Mouse (Mus musculus) G1E (cell line): ENCODE results near the gene Apold1.

Experiments used
- CTCF ChIP-seq: IDR thresholded peaks from 2 replicates; pipeline ENCODE4 v1.5.1; 2012; ENCODE audit warnings: low read depth, low read length, inconsistent platforms, mixed read lengths
- GATA1 ChIP-seq: IDR thresholded peaks from 2 replicates; pipeline ENCODE4 v1.6.1; 2012; ENCODE audit warnings: borderline replicate concordance, low read length, inconsistent platforms, mixed read lengths
- POLR2AphosphoS5 ChIP-seq: IDR thresholded peaks from 2 replicates; pipeline ENCODE4 v1.6.1; 2012; ENCODE audit warnings: low read depth, low read length, inconsistent platforms; ENCODE audit not compliant: insufficient replicate concordance
- TAL1 ChIP-seq: conservative IDR thresholded peaks from 2 replicates; pipeline ENCODE4 v1.6.1; 2012; ENCODE audit warnings: low read depth, low read length, inconsistent platforms, mixed read lengths

GRCm38 (mm10) chr6:135000272-135000671 lies 18.8 kb downstream of the Apold1 start:
- TF ChIP-seq GATA1 = no peak
- no peak for TF ChIP-seq CTCF
- no peak for TF ChIP-seq TAL1
- no peak for TF ChIP-seq POLR2AphosphoS5
